Mouse (Mus musculus) intestine, embryonic 14.5 days (tissue): ENCODE results near the gene Clca2. TPM values are rescaled to one million over a fixed set of nuclear protein-coding genes. Genes with fewer than 3 reads are reported as not detected.
A peak's percentile ranks its signal among the peaks of the same experiment; 100 is the strongest.

Experiments used
- ATAC-seq: fragments of 200-750 bp; cut with Nextera tagmentation; replicated peaks from 2 replicates; pipeline ENCODE4 v1.8.0; 2017; ENCODE audit warnings: low read depth, moderate number of reproducible peaks, moderate TSS enrichment, moderate library complexity; ENCODE audit not compliant: low FRiP score, low TSS enrichment
- DNase-seq: peaks from one replicate; pipeline ENCODE4 v3.0.0-alpha.2; 2018; ENCODE audit warnings: low spot score
- H3K27ac ChIP-seq: fragments of 300-500 bp; sonication (generic); 2 replicates; pipeline ENCODE4 v1.5.1; 2014; ENCODE audit warnings: low read depth, mild to moderate bottlenecking, control low read depth
- H3K27me3 ChIP-seq: fragments of 300-500 bp; sonication (generic); replicated peaks from 2 replicates; pipeline ENCODE4 v1.6.1; 2014; ENCODE audit warnings: low read length, control low read depth; ENCODE audit not compliant: control insufficient read depth, insufficient read depth
- H3K36me3 ChIP-seq: fragments of 300-500 bp; sonication (generic); 2 replicates; pipeline ENCODE4 v1.6.1; 2014; ENCODE audit warnings: low read length, control low read depth; ENCODE audit not compliant: control insufficient read depth, insufficient read depth
- H3K4me1 ChIP-seq: fragments of 300-500 bp; sonication (generic); replicated peaks from 2 replicates; pipeline ENCODE4 v1.6.1; 2014; ENCODE audit warnings: low read length, control low read depth, mixed read lengths; ENCODE audit not compliant: control insufficient read depth, insufficient read depth
- H3K4me2 ChIP-seq: fragments of 300-500 bp; sonication (generic); 2 replicates; pipeline ENCODE4 v1.6.1; 2014; ENCODE audit warnings: low read length
- H3K4me3 ChIP-seq: fragments of 300-500 bp; sonication (generic); 2 replicates; pipeline ENCODE4 v1.5.1; 2014; ENCODE audit warnings: low read depth, low read length, control low read depth, mixed read lengths
- H3K9ac ChIP-seq: fragments of 300-500 bp; sonication (generic); 2 replicates; pipeline ENCODE4 v1.6.1; 2014; ENCODE audit warnings: mild to moderate bottlenecking, low read length
- H3K9me3 ChIP-seq: fragments of 300-500 bp; sonication (generic); 2 replicates; pipeline ENCODE4 v1.6.1; 2016; ENCODE audit warnings: low read length, control low read depth; ENCODE audit not compliant: control insufficient read depth
- WGBS: fragments of 180-500 bp; shearing (Covaris S2); extraction: QIAGEN DNeasy Blood & Tissue Kit; methylation state at CpG from one replicate; pipeline ENCODE4 v1.1.7; 2014; 5-methylcytosine and 5-hydroxymethylcytosine counted together
- polyA plus RNA-seq: library from polyadenylated mRNA; unstranded; fragments of >200 nt; fragmentation: Nextera tagmentation; extraction: Ambion mirVana; gene quantifications from 2 replicates; pipeline ENCODE4 v1.2.1, GENCODE M21; 2014

The Clca2 gene
- polyA plus RNA-seq, 1 experiment from 2014 or later, result 0.46 TPM

DNA sequence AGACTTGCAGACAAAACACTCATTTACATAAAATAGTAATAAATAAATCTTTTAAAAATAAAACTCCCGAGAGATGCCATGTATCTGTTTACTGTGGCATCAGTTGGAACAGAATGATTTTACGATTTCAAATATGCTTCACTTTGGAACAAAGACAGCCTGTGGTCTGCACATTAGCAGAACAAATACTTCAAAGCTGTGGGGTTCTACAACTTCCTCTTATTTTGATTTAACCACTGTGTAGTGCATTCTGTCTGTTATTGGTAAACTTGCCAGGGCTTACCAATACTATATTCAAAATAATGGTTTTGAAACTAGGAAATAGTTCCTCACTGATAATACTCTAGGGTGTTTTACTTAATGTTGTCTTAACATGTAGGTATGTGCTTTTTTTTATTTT is 27.4 kb upstream of the Clca2 start:
- H3K9me3 ChIP-seq, result no peaks in the 10 kb centered on the region
- H3K4me1 ChIP-seq, result no peaks in the 10 kb centered on the region; the same call in 1 of the 2 replicates
- peaks cover 30% of the 10 kb centered on the region for H3K36me3 ChIP-seq
- H3K4me3 ChIP-seq, result no peak overlapping the region
- DNase-seq (no peak), ATAC-seq (no peak)
- H3K9ac ChIP-seq, result no peak overlapping the region
- H3K27me3 ChIP-seq, result no peaks in the 10 kb centered on the region
- WGBS, result 87% methylated on average over 2 of the region's 2 CpGs
- no peak overlapping the region for H3K27ac ChIP-seq
- H3K4me2 ChIP-seq, result no peak overlapping the region

GRCm38 (mm10) chr3:145119425-145119824 is 20.2 kb upstream of the Clca2 start:
- Histone ChIP-seq H3K9ac (peak overlapping the region; percentile 81; the same call in 1 of the 2 replicates), H3K27ac (no peak overlapping the region), H3K27me3 (no peaks in the 10 kb centered on the region), H3K4me3 (peak overlapping the region; percentile 81), H3K4me1 (peaks cover 12% of the 10 kb centered on the region; the same call in 1 of the 2 replicates), H3K9me3 (no peaks in the 10 kb centered on the region), H3K36me3 (peaks cover 3% of the 10 kb centered on the region; the same call in 1 of the 2 replicates), H3K4me2 (peak overlapping the region; percentile 83)
- DNase-seq (no peak), ATAC-seq (no peak)
- WGBS, result 67% methylated on average over 7 of the region's 7 CpGs

DNA sequence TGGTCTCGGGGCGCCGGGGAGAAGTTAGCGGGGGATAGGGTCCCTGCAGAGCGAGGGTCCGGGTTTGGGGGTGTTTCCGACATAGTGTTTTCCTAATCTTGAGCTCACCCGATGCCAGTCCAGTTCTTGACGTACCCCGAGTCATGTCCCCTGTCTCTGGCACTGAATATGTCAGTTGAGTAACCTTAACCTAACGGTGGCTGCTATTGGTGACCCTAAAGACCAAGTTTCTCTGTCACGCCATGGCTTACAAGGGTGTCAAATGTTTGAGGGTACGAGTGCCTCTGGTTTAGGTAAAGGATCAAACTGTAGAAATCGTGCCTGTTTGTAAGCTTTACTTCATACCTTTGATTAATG is 19.7 kb upstream of the Clca2 start:
- Histone ChIP-seq H3K9ac (peak overlapping the region; percentile 81), H3K36me3 (no peaks in the 10 kb centered on the region), H3K27ac (peak overlapping the region; percentile 99), H3K9me3 (no peaks in the 10 kb centered on the region), H3K4me2 (peak overlapping the region; percentile 83), H3K4me3 (peak overlapping the region; percentile 81), H3K27me3 (no peaks in the 10 kb centered on the region), H3K4me1 (peaks cover 12% of the 10 kb centered on the region; the same call in 1 of the 2 replicates)
- WGBS, result 4% methylated on average over 14 of the region's 14 CpGs
- ATAC-seq (no peak), DNase-seq (no peak)

- Histone ChIP-seq H3K9me3 (no peaks in the 10 kb centered on the region), H3K9ac (peak within 1 kb of the TSS; percentile 81), H3K4me1 (peaks cover 12% of the 10 kb centered on the region; the same call in 1 of the 2 replicates), H3K4me2 (peak within 1 kb of the TSS; percentile 83), H3K36me3 (no peaks in the 10 kb centered on the region), H3K27me3 (no peaks in the 10 kb centered on the region), H3K27ac (peak within 1 kb of the TSS; percentile 99), H3K4me3 (peak within 1 kb of the TSS; percentile 81)
- WGBS, result under 1% methylated on average over 57 of the region's 57 CpGs
- DNase-seq, result peak; percentile 99
- ATAC-seq, result peak; percentile 99
These were observed 19.2 kb upstream of the Clca2 start, which contains the start of gene Odf2l for GRCm38 (mm10) chr3:145118254-145119001. Gene Odf2l (plus strand): TSS chr3:145118588.

DNA sequence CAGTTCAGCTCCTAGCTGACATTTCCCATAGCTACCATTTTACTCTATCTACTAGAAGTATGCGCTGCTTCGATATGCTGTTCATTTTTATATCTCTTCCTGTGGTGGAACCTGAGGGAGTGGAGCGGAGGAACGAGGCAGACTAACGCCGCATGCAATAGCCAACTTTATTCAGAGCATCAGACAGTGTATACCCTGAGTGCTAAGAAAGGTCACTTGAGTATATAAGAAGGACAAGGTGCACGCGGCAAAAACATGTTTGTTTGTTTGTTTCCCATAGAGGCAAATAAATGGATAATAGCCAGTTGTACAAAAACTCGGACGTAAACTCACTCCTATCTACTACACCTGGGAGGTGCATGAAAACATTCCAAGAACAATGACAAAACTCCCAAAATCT is 18.4 kb upstream of the Clca2 start:
- no peaks in the 10 kb centered on the region for H3K27me3 ChIP-seq
- peak overlapping the region; percentile 99 for H3K27ac ChIP-seq
- H3K4me1 ChIP-seq, result peaks cover 12% of the 10 kb centered on the region; the same call in 1 of the 2 replicates
- H3K36me3 ChIP-seq, result no peaks in the 10 kb centered on the region
- H3K4me2 ChIP-seq, result peak overlapping the region; percentile 83
- peak overlapping the region; percentile 81 for H3K4me3 ChIP-seq
- H3K9ac ChIP-seq, result peak overlapping the region; percentile 81
- 79% methylated on average over 10 of the region's 10 CpGs for WGBS
- ATAC-seq (no peak), DNase-seq (no peak)
- H3K9me3 ChIP-seq, result no peaks in the 10 kb centered on the region

DNA sequence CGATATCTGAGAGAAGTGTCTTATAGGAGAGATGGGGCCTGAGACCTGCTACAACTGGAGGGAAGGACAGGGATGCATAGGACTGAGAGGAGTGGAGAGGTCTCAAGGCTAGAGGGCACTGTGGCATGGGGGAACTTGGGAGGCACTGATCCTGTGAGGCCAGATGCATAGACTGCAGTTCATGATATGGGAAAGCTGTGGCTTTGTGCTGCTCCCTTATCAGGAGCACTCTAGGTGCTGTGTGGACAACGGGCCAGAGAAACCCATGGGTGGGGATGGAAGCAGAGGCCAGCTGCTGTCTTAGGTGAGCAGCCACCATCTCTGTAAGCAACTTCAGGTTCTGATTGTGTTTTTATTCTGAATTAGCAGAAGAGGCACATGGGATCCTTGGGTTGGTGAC is 15.9 kb upstream of the Clca2 start:
- 94% methylated on average over 2 of the region's 2 CpGs for whole genome bisulfite sequencing

GRCm38 (mm10) chr3:145105773-145106504 is 6.7 kb upstream of the Clca2 start:
- Histone ChIP-seq H3K9me3 (no peaks in the 10 kb centered on the region), H3K27me3 (no peaks in the 10 kb centered on the region), H3K27ac (no peak overlapping the region), H3K4me1 (no peaks in the 10 kb centered on the region), H3K4me2 (no peak overlapping the region), H3K9ac (no peak overlapping the region), H3K36me3 (no peaks in the 10 kb centered on the region), H3K4me3 (no peak overlapping the region)
- DNase-seq, result no peak
- WGBS, result 68% methylated on average over 5 of the region's 5 CpGs
- no peak for ATAC-seq

More for the DNA sequence above, 15.9 kb upstream of the Clca2 start:
- Histone ChIP-seq H3K27me3 (no peaks in the 10 kb centered on the region), H3K27ac (no peak overlapping the region), H3K4me3 (no peak overlapping the region), H3K4me1 (peaks cover 12% of the 10 kb centered on the region; the same call in 1 of the 2 replicates), H3K4me2 (no peak overlapping the region), H3K36me3 (no peaks in the 10 kb centered on the region), H3K9ac (no peak overlapping the region), H3K9me3 (no peaks in the 10 kb centered on the region)
- ATAC-seq (no peak), DNase-seq (no peak)

- Histone ChIP-seq H3K4me2 (no peak overlapping the region), H3K36me3 (no peaks in the 10 kb centered on the region), H3K4me3 (no peak overlapping the region), H3K27me3 (no peaks in the 10 kb centered on the region), H3K9ac (no peak overlapping the region), H3K4me1 (no peaks in the 10 kb centered on the region), H3K27ac (no peak overlapping the region), H3K9me3 (no peaks in the 10 kb centered on the region)
- 70% methylated on average over 5 of the region's 5 CpGs for WGBS
- ATAC-seq (no peak), DNase-seq (no peak)
These were observed 6.0 kb upstream of the Clca2 start for GRCm38 (mm10) chr3:145105076-145105772.
